Mouse (Mus musculus): ENCODE results near the gene Kctd3.

DNA sequence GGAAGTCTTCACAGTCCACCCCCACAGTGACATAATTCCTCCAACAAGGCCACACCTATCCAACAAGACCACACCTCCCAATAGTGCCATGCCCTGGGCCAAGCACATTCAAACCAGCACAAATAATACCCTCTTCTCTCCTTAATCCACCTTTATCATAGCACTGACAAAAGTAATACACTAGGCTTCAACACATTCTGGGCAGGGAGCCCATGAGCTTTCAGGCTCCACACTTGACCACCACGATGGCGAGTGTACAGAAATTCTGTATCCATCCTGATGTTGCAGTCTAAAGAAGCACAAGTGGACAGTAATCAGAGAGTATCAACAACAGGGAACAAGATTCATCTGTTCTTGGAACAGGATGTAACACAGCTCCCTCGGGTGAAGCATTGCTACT, 40.3 kb upstream of the Kctd3 start:
- TF ChIP-seq CTCF (conservative IDR thresholded peaks at IDR 0.05; ENCODE audit: insufficient read depth, insufficient read length, low read depth, low read length) (no peak), POLR2A (IDR thresholded peaks at IDR 0.05; ENCODE audit: low read depth, low read length) (no peak)

Data from kidney, adult 2 months (tissue).